Mouse (Mus musculus) hindbrain, embryonic 12.5 days (tissue): ENCODE results near the gene Cdc123. TPM values are rescaled to one million over a fixed set of nuclear protein-coding genes. Genes with fewer than 3 reads are reported as not detected.

Source experiments
- ATAC-seq: fragments of 200-750 bp; cut with Nextera tagmentation; 2 replicates; pipeline ENCODE4 v1.8.0; 2017; ENCODE audit warnings: moderate TSS enrichment; ENCODE audit not compliant: low FRiP score
- H3K27ac ChIP-seq: fragments of 300-500 bp; sonication (generic); 2 replicates; pipeline ENCODE4 v1.5.1; 2016; ENCODE audit warnings: mild to moderate bottlenecking
- H3K27me3 ChIP-seq: fragments of 300-500 bp; sonication (generic); 2 replicates; pipeline ENCODE4 v1.6.1; 2016; ENCODE audit warnings: mild to moderate bottlenecking
- H3K36me3 ChIP-seq: fragments of 300-500 bp; sonication (generic); 2 replicates; pipeline ENCODE4 v1.6.1; 2016; ENCODE audit warnings: mild to moderate bottlenecking
- H3K4me1 ChIP-seq: fragments of 300-500 bp; sonication (generic); 2 replicates; pipeline ENCODE4 v1.6.1; 2016
- H3K4me2 ChIP-seq: fragments of 300-500 bp; sonication (generic); replicated peaks from 2 replicates; pipeline ENCODE4 v1.6.1; 2016; ENCODE audit warnings: mild to moderate bottlenecking
- H3K4me3 ChIP-seq: fragments of 300-500 bp; sonication (generic); 2 replicates; pipeline ENCODE4 v1.5.1; 2016; ENCODE audit warnings: mild to moderate bottlenecking
- H3K9ac ChIP-seq: fragments of 300-500 bp; sonication (generic); 2 replicates; pipeline ENCODE4 v1.6.1; 2016; ENCODE audit warnings: mild to moderate bottlenecking, moderate library complexity
- H3K9me3 ChIP-seq: fragments of 300-500 bp; sonication (generic); replicated peaks from 2 replicates; pipeline ENCODE4 v1.6.1; 2016; ENCODE audit warnings: mild to moderate bottlenecking
- WGBS: fragments of 180-500 bp; shearing (Covaris S2); methylation state at CpG from one replicate; pipeline ENCODE4 v1.1.7; 2016; 5-methylcytosine and 5-hydroxymethylcytosine counted together
- polyA plus RNA-seq: library from polyadenylated mRNA; unstranded; fragments of >200 nt; fragmentation: Nextera tagmentation; extraction: Ambion mirVana; gene quantifications from 2 replicates; pipeline ENCODE4 v1.2.1, GENCODE M21; 2016

The Cdc123 gene
- polyA plus RNA-seq, 1 experiment from 2014 or later, result 352 TPM

GRCm38 (mm10) chr2:5801182-5801640 lies 43.8 kb downstream of the Cdc123 start:
- ATAC-seq, result no peak
- Histone ChIP-seq H3K9me3 (no peaks in the 10 kb centered on the region), H3K4me2 (no peak overlapping the region), H3K27ac (no peak overlapping the region), H3K4me3 (no peak overlapping the region), H3K9ac (no peak overlapping the region), H3K27me3 (no peaks in the 10 kb centered on the region), H3K4me1 (no peaks in the 10 kb centered on the region), H3K36me3 (peaks cover 73% of the 10 kb centered on the region)
- WGBS, result 88% methylated on average over 9 of the region's 9 CpGs

DNA sequence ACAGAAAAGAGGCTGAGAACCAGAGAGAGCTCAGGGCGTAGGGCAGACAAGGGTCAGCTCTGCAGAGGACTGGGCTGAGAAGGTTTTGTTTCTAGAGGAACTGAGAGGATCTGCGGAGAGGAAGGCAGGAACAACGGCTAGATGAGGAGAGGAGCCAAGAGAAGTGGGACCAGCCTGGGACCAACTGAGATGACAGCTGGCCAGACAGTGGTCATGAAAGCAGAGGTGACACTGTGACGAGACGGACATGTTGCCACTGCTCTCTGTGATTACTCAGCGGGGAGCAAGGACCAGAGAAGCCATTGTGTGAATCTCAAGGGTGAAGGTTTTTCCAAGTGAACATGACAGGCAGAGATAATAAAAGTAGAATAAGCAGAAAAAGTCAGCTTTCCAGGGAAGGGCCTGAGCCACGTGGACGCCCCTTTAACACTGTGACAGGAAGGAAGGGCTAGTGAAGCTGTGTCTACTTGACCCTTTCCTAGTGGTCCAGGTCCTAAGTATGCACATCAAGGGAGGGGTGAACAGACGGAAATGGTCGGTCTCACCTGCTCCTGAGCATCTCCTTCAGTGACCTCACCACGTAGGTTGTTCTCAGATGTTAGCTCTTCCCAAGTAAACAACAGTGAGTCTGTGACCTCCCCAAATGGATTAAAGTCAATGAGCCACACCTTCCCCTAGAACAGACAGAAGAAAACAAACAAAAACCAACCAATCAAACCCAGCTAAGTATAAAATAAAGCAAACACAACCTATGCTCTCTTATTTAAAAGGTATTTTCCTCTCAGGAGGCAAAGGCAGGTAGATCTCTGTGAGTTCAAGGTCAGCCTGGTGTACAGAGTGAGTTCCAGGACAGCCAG lies 46.9 kb downstream of the Cdc123 start:
- Histone ChIP-seq H3K4me2 (no peak overlapping the region), H3K9ac (no peak overlapping the region), H3K9me3 (no peaks in the 10 kb centered on the region), H3K36me3 (peaks cover 83% of the 10 kb centered on the region), H3K4me3 (no peak overlapping the region), H3K27ac (no peak overlapping the region), H3K27me3 (no peaks in the 10 kb centered on the region), H3K4me1 (no peaks in the 10 kb centered on the region)
- no peak for ATAC-seq
- WGBS, result 91% methylated on average over 11 of the region's 11 CpGs

GRCm38 (mm10) chr2:5793771-5794170 lies 51.2 kb downstream of the Cdc123 start:
- Histone ChIP-seq H3K36me3 (peaks cover 51% of the 10 kb centered on the region), H3K27me3 (no peaks in the 10 kb centered on the region), H3K9me3 (no peaks in the 10 kb centered on the region), H3K9ac (no peak overlapping the region), H3K27ac (no peak overlapping the region), H3K4me2 (no peak overlapping the region), H3K4me3 (no peak overlapping the region), H3K4me1 (0 out of 2 replicates have a peak, but pooled peaks cover 3% of the 10 kb centered on the region)
- WGBS, result 89% methylated on average over 10 of the region's 10 CpGs
- no peak for ATAC-seq

- 0 out of 2 replicates have a peak, but pooled peaks cover 3% of the 10 kb centered on the region for H3K4me1 ChIP-seq
- no peaks in the 10 kb centered on the region for H3K27me3 ChIP-seq
- no peaks in the 10 kb centered on the region for H3K9me3 ChIP-seq
- H3K4me3 ChIP-seq, result no peak overlapping the region
- WGBS, result 98% methylated on average over 5 of the region's 5 CpGs
- no peak overlapping the region for H3K9ac ChIP-seq
- H3K36me3 ChIP-seq, result peaks cover 38% of the 10 kb centered on the region
- no peak for ATAC-seq
- H3K27ac ChIP-seq, result no peak overlapping the region
- H3K4me2 ChIP-seq, result no peak overlapping the region
Observed at GRCm38 (mm10) chr2:5792056-5792455, 52.9 kb downstream of the Cdc123 start.

GRCm38 (mm10) chr2:5789625-5790160 lies 55.3 kb downstream of the Cdc123 start:
- peaks cover 15% of the 10 kb centered on the region for H3K36me3 ChIP-seq
- no peak overlapping the region for H3K4me3 ChIP-seq
- no peaks in the 10 kb centered on the region for H3K27me3 ChIP-seq
- WGBS, result 26% methylated on average over 4 of the region's 4 CpGs
- H3K27ac ChIP-seq, result no peak overlapping the region
- 0 out of 2 replicates have a peak, but pooled peaks cover 3% of the 10 kb centered on the region for H3K4me1 ChIP-seq
- no peaks in the 10 kb centered on the region for H3K9me3 ChIP-seq
- H3K9ac ChIP-seq, result no peak overlapping the region
- H3K4me2 ChIP-seq, result no peak overlapping the region
- no peak for ATAC-seq

DNA sequence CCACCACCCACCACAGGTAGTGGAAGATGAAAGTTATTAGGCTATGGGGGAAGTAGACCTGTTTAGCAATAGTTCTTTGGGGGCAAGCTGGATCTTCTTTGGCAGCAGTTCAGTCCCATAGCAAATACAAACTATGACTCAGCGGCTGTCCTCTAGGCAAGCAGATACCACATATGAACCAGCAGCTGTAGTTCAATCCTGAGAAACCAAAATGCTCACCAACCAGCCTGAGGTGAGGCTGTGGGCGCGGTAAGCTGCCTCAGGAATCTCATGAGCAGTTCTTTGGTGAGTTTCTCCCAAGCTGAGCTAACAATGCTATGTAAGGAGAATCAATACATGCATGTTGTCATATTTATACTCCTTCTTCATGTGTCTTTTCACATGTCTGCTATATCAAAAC lies 57.6 kb downstream of the Cdc123 start:
- 0 out of 2 replicates have a peak, but pooled peaks cover 3% of the 10 kb centered on the region for H3K4me1 ChIP-seq
- no peak overlapping the region for H3K9ac ChIP-seq
- H3K36me3 ChIP-seq, result no peaks in the 10 kb centered on the region
- no peak overlapping the region for H3K27ac ChIP-seq
- H3K4me3 ChIP-seq, result no peak overlapping the region
- no peak overlapping the region for H3K4me2 ChIP-seq
- H3K9me3 ChIP-seq, result no peaks in the 10 kb centered on the region
- no peak for ATAC-seq
- no peaks in the 10 kb centered on the region for H3K27me3 ChIP-seq
- WGBS, result 96% methylated on average over 3 of the region's 3 CpGs

GRCm38 (mm10) chr2:5772464-5772863 lies 72.5 kb downstream of the Cdc123 start:
- Histone ChIP-seq H3K36me3 (no peaks in the 10 kb centered on the region), H3K4me3 (no peak overlapping the region), H3K4me2 (no peak overlapping the region), H3K4me1 (no peaks in the 10 kb centered on the region), H3K27ac (no peak overlapping the region), H3K9me3 (no peaks in the 10 kb centered on the region), H3K27me3 (no peaks in the 10 kb centered on the region), H3K9ac (no peak overlapping the region)
- 80% methylated on average over 2 of the region's 2 CpGs for WGBS
- ATAC-seq, result no peak

DNA sequence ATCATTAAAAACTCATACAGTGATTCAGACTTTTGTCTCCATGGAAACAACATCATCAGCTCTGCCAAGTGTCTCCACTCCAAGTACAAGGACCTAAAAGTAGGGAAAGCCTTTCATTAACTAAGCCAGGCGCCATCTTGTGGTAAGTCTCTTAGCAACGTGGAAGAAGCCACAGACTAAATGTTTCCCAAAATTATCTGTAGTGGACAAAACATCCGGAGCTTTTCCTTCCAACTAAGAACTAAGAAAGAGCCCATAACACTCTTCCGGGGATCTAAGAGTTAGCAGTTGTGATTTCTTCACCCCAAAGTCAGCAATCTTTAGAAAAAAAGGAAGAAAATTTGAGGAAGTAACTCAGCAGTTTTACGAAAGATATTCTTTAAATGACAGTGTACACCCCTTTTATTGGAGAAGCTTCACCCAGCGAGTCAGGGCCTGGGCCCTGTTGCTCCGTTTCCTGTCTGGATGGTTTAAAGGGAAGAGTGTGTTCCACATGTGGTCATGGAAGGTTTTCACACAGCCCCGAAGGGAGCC lies 74.2 kb downstream of the Cdc123 start:
- no peaks in the 10 kb centered on the region for H3K36me3 ChIP-seq
- ATAC-seq, result no peak
- H3K9me3 ChIP-seq, result no peaks in the 10 kb centered on the region
- H3K4me3 ChIP-seq, result no peak overlapping the region
- no peaks in the 10 kb centered on the region for H3K4me1 ChIP-seq
- H3K27me3 ChIP-seq, result no peaks in the 10 kb centered on the region
- no peak overlapping the region for H3K27ac ChIP-seq
- WGBS, result 53% methylated on average over 8 of the region's 8 CpGs
- H3K4me2 ChIP-seq, result no peak overlapping the region
- no peak overlapping the region for H3K9ac ChIP-seq

- H3K9ac ChIP-seq, result no peak overlapping the region
- no peaks in the 10 kb centered on the region for H3K27me3 ChIP-seq
- H3K9me3 ChIP-seq, result no peaks in the 10 kb centered on the region
- H3K4me3 ChIP-seq, result no peak overlapping the region
- no peak overlapping the region for H3K4me2 ChIP-seq
- no peaks in the 10 kb centered on the region for H3K4me1 ChIP-seq
- no peak overlapping the region for H3K27ac ChIP-seq
- no peaks in the 10 kb centered on the region for H3K36me3 ChIP-seq
- no peak for ATAC-seq
Observed at GRCm38 (mm10) chr2:5769630-5770029, 75.3 kb downstream of the Cdc123 start.

GRCm38 (mm10) chr2:5768946-5769345 lies 76.0 kb downstream of the Cdc123 start:
- no peaks in the 10 kb centered on the region for H3K27me3 ChIP-seq
- H3K9ac ChIP-seq, result no peak overlapping the region
- H3K4me2 ChIP-seq, result no peak overlapping the region
- WGBS, result 91% methylated on average over 4 of the region's 4 CpGs
- H3K4me1 ChIP-seq, result no peaks in the 10 kb centered on the region
- H3K27ac ChIP-seq, result no peak overlapping the region
- H3K4me3 ChIP-seq, result no peak overlapping the region
- ATAC-seq, result no peak
- H3K36me3 ChIP-seq, result no peaks in the 10 kb centered on the region
- no peaks in the 10 kb centered on the region for H3K9me3 ChIP-seq

DNA sequence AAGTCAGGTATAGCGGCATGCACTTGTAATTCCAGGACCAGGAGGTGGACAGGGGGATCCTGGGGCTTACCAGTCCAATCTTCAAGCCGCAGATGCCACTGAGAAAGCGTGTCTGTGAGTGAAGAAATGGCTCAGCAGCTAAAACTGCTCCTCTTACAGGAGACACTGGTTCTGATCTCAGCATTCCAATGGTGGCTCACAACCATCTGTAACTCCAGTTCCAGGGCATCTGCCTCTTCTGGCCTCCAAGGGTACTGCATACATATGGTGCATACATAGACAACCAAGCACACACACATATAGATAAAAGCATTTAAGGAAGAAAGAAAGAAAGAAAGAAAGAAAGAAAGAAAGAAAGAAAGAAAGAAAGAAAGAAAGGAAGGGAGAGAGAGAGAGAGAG lies 82.9 kb downstream of the Cdc123 start:
- H3K27ac ChIP-seq, result no peak overlapping the region
- H3K4me2 ChIP-seq, result no peak overlapping the region
- H3K36me3 ChIP-seq, result no peaks in the 10 kb centered on the region
- no peaks in the 10 kb centered on the region for H3K27me3 ChIP-seq
- WGBS, result 89% methylated on average over 3 of the region's 3 CpGs
- no peak overlapping the region for H3K4me3 ChIP-seq
- H3K9me3 ChIP-seq, result no peaks in the 10 kb centered on the region
- no peaks in the 10 kb centered on the region for H3K4me1 ChIP-seq
- no peak overlapping the region for H3K9ac ChIP-seq
- no peak for ATAC-seq

DNA sequence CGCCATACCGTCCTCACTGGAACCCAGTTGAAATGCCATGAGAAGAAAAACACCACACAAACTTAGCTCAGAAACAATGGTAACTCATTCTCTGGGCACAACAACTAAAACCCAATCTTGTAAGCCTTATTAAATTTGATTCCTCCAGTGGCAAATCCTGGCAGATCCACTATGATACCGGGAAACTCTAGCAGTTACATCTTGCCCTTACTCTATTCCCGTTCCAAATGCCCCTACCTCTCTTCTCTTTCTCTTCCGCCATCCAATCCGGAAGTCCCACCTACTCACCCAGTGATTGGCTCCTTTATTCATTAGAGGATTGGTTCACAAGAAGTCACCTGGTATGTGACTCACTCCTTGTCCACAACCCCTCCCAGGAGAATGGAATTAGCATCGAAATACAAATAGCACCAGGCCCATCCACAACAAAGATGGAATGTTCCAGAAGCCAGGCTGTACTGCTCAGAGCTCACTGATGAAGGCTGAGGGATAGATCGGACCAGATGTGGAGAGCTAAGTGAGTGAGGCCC lies 84.4 kb downstream of the Cdc123 start:
- H3K27me3 ChIP-seq, result no peaks in the 10 kb centered on the region
- no peak overlapping the region for H3K4me3 ChIP-seq

More for the DNA sequence above, 84.4 kb downstream of the Cdc123 start:
- ATAC-seq, result no peak
- Histone ChIP-seq H3K9ac (no peak overlapping the region), H3K4me1 (no peaks in the 10 kb centered on the region), H3K4me2 (no peak overlapping the region), H3K9me3 (no peaks in the 10 kb centered on the region), H3K36me3 (no peaks in the 10 kb centered on the region), H3K27ac (no peak overlapping the region)
- WGBS, result 92% methylated on average over 8 of the region's 8 CpGs
